16 mouse cellular contexts compared by ENCODE assay signal in the genomic region with DNA sequence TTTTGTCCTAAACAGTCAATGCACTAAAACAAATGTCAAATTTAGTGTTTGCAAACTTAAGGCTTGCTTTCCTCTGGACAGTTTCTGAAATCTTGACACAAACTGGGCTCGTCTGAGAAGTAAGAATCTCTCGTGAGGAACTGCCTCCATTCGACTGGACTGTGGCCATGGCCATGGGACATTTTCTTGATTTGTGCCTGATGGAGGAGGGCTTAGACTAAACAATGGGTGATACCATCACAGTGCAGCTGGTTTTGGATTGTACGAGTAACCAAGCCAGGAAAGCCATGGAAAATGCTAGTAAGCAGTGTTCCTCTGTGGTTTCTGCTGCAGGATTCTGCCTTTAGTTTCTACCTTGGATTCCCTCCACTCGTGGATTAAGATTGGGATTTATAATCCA.
"Had no signal": no experiment of that assay in that cellular context is flagged by ENCODE, and none has a peak within 500 bp of the region (broad histone marks: within the 10 kb centered on the region; RNA-seq: fewer than 3 reads in every experiment).

No protein-coding gene starts in this region.

- H3K9me3 ChIP-seq: limb, embryonic 13.5 days; midbrain, embryonic 10.5 days; stomach, embryonic 15.5 days had no signal

- H3K4me2 ChIP-seq: limb, embryonic 13.5 days; stomach, embryonic 15.5 days had no signal

- H3K27me3 ChIP-seq: stomach, embryonic 15.5 days had no signal

- H3K4me1 ChIP-seq: midbrain, embryonic 10.5 days; stomach, embryonic 15.5 days had no signal

- H3K4me3 ChIP-seq: layer of hippocampus, adult 2 months; limb, embryonic 13.5 days; midbrain, embryonic 10.5 days; myocyte; stomach, embryonic 15.5 days had no signal

- ATAC-seq: inflammation-experienced regulatory T-cells, adult 6 months; intestine, postnatal 0 days had no signal

- H3K9ac ChIP-seq: limb, embryonic 13.5 days; liver, embryonic 14.5 days; stomach, embryonic 15.5 days had no signal

- DNase-seq: kidney, adult 9 months; kidney, postnatal 4 days; left cerebral cortex, postnatal 4 days; midbrain, embryonic 14.5 days; right cerebral cortex, postnatal 14 days; thymus, adult 2 months; thymus, postnatal 25 days had no signal

- H3K27ac ChIP-seq: kidney, postnatal 0 days; layer of hippocampus, adult 2 months; limb, embryonic 13.5 days; liver, embryonic 14.5 days; midbrain, embryonic 10.5 days; stomach, embryonic 15.5 days had no signal

- H3K36me3 ChIP-seq: limb, embryonic 13.5 days; midbrain, embryonic 10.5 days; stomach, embryonic 15.5 days had no signal
